Mouse (Mus musculus): ENCODE measurements around the gene Rab3gap1.

DNA sequence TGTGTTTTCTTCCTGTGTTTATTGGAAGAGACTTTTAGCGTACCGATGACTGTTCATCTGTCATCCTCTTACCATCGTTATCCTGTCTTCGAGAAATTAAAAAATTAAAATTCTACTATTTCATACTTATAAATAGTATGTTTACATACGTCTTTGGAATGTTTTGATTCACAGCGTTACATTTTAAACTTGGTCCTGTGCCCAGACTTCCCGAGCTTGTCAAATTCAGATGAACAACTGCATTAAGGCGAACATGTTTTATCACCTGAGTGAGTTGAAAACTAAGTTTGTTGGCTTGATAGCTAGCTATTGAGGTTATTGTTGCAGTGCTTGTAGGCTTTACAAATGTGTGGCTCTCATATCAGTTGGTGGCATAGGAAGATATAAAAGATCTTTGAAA is 703 bp downstream of the Rab3gap1 start:
- TF ChIP-seq CTCF (IDR thresholded peaks at IDR 0.05; ENCODE audit: low read depth) (no peak), EP300 (optimal IDR thresholded peaks at IDR 0.05) (no peak)
